Comparison of ENCODE assay signal across 16 mouse cellular contexts in genomic region chr13:114314953-114315352, GRCm38 (mm10).
"Had no signal": no experiment of that assay in that cellular context is flagged by ENCODE, and none has a peak within 500 bp of the region (broad histone marks: within the 10 kb centered on the region; RNA-seq: fewer than 3 reads in every experiment).

No protein-coding gene starts in this region.

- H3K27ac ChIP-seq: lung, embryonic 15.5 days; macrophage; midbrain, embryonic 13.5 days; midbrain, embryonic 15.5 days; neural tube, embryonic 12.5 days; stomach, embryonic 15.5 days; stomach, postnatal 0 days had no signal

- ATAC-seq: lung, postnatal 0 days; midbrain, embryonic 13.5 days; midbrain, embryonic 15.5 days had no signal

- H3K4me3 ChIP-seq: lung, embryonic 15.5 days; midbrain, embryonic 13.5 days; midbrain, embryonic 15.5 days; neural tube, embryonic 12.5 days; stomach, embryonic 15.5 days had no signal

- H3K4me1 ChIP-seq: midbrain, embryonic 15.5 days; neural tube, embryonic 12.5 days; stomach, embryonic 15.5 days had no signal

- DNase-seq: lung, adult 2 months; lung, postnatal 14 days; lung, postnatal 36 days; right cerebral cortex, postnatal 14 days; thymus, adult 2 months; thymus, postnatal 25 days; thymus, postnatal 4 days had no signal

- H3K27me3 ChIP-seq: lung, embryonic 15.5 days; midbrain, embryonic 13.5 days; midbrain, embryonic 15.5 days; neural tube, embryonic 12.5 days; stomach, embryonic 15.5 days had no signal

- H3K9ac ChIP-seq: lung, embryonic 15.5 days; midbrain, embryonic 13.5 days; midbrain, embryonic 15.5 days; neural tube, embryonic 12.5 days; stomach, embryonic 15.5 days had no signal

- H3K36me3 ChIP-seq: lung, embryonic 15.5 days; midbrain, embryonic 15.5 days; neural tube, embryonic 12.5 days; stomach, embryonic 15.5 days had no signal

- H3K4me2 ChIP-seq: lung, embryonic 15.5 days; midbrain, embryonic 11.5 days; midbrain, embryonic 13.5 days; midbrain, embryonic 15.5 days; neural tube, embryonic 12.5 days; stomach, embryonic 15.5 days had no signal

- H3K9me3 ChIP-seq: lung, embryonic 15.5 days; midbrain, embryonic 13.5 days; midbrain, embryonic 15.5 days; neural tube, embryonic 12.5 days; stomach, embryonic 15.5 days had no signal
